Mouse (Mus musculus): ENCODE measurements around the gene Usp5.
"Not testable (repeated sequence)": the region's sequence is repeated elsewhere in the genome, so short reads cannot be mapped to it uniquely, and the experiment has no call there.

Usp5 gene

DNA sequence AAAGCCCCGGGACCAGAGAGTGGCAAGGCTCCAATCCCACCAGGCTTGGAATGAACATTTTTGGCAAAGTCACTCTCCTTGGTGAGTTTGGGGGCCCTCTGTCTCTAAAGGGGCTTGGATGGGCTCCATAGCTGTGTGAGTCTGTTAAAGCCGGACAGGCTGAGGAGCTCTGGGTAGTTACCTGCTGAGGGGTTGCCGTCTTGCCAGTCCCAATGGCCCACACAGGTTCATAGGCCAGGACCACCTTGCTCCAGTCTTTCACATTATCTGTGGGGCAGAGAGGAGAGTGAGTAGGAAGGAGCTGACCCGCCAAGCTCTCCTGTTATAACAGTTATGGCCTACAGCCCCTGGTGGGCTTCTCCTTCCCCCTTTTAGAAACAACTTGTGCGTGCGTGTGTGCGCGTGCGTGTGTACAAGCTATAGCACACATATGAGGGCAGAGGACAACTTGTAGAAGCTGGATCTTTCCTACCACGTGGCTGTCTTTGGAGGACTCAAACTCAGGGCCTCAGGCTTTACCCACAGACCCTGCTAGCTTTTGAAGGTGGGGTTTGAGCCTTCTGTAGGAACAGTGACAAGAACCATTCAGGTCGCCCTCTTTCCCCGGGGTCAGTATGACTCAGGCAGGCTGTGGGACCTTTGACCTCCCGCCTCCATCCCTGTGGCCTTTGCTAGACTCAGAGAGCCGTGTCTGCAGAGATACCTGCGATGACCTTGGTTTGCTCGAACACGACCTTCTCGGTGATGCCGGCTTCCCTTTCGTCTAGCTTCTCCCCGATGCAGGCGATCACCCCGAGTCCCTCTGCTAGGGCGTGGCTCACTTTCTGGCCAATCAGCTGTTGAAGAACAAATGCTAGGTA lies 17.4 kb downstream of the Usp5 start:
- DNase-seq (ENCODE audit: low spot score in 2 of 2): peak; percentile 23 to 70

DNA sequence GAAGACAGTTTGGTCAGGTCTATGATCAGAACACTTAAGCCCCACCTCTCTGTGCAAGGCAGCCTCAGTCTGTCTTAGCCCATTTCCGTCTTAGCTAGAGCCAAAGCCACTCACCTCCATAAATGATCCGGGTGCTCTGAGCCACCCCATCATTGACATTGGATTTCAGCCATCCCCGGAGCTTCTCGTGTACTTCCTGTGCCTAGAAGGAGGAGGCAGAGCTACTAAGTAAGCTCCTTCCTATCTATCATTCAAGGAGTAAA lies 17.9 kb downstream of the Usp5 start:
- DNase-seq (ENCODE audit: low spot score in 2 of 2): no peak

GRCm38 (mm10) chr6:124810566-124811402 lies 18.5 kb downstream of the Usp5 start:
- peak; percentile 12 to 66 for DNase-seq (ENCODE audit: low spot score in 2 of 2)

GRCm38 (mm10) chr6:124809775-124810538 lies 19.3 kb downstream of the Usp5 start:
- DNase-seq (ENCODE audit: low spot score in 2 of 2): peak in 1 of 2 experiments; percentile 16

DNA sequence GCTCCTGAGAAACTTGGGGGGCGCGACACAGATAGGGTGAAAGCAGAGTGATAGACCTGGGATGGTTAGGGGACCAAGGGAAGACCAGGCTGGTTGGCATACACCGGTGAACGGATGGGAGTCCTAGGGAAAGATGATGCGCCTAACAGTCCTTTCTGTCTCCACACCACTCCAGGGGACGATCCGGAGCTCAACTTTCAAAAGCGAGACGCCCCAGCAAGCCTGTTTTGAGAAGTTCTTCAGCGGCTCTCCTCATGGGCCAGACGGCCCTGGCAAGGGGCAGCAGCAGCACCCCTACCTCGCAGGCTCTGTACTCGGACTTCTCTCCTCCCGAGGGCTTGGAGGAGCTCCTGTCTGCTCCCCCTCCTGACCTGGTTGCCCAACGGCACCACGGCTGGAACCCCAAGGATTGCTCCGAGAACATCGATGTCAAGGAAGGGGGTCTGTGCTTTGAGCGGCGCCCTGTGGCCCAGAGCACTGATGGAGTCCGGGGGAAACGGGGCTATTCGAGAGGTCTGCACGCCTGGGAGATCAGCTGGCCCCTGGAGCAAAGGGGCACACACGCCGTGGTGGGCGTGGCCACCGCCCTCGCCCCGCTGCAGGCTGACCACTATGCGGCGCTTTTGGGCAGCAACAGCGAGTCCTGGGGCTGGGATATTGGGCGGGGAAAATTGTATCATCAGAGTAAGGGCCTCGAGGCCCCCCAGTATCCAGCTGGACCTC lies 20.1 kb downstream of the Usp5 start:
- DNase-seq (ENCODE audit: low spot score in 2 of 2): peak; percentile 84 to 91

GRCm38 (mm10) chr6:124808358-124809012 lies 20.8 kb downstream of the Usp5 start, which contains the start of gene Spsb2:
Spsb2 (plus strand) TSS chr6:124808661.
- DNase-seq (ENCODE audit: low spot score in 2 of 2): peak; percentile 70 to 87

DNA sequence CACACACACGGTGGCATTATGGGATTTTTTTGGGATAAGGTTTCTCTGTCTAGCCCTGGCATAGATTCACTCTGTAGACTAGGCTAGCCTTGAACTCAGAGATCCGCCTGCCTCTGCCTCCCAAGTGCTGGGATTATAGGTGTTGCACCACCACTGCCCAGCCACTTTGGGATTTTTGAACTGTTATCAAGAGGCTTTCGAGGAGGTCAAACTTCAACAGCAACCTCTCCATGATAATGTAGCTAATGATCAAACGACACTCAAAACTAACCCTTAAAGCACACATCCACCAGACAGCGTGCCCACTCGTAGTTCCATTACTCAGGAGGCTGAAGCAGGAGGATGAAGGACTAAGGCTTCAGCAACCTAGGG lies 21.3 kb downstream of the Usp5 start:
- DNase-seq (ENCODE audit: low spot score in 2 of 2): no peak

DNA sequence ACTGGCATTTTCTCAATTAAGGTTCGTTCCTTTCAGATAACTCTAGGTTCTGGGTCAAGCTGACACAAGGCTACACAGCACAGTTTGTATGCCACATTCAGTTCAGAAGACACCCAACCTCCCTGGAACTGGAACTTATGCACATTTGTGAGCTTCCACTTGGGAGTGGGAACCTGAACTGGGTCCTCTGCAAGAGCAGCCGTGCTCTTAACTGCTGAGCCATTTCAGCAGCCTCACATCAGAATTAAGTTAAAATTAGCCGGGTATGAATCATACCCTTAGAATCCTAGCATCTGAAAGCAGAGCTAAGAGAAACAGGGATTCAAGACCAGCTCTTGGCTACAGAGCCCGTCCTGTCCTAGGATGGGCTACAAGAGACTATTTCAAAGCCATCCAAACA lies 21.9 kb downstream of the Usp5 start:
- no peak for DNase-seq (ENCODE audit: low spot score in 2 of 2)

DNA sequence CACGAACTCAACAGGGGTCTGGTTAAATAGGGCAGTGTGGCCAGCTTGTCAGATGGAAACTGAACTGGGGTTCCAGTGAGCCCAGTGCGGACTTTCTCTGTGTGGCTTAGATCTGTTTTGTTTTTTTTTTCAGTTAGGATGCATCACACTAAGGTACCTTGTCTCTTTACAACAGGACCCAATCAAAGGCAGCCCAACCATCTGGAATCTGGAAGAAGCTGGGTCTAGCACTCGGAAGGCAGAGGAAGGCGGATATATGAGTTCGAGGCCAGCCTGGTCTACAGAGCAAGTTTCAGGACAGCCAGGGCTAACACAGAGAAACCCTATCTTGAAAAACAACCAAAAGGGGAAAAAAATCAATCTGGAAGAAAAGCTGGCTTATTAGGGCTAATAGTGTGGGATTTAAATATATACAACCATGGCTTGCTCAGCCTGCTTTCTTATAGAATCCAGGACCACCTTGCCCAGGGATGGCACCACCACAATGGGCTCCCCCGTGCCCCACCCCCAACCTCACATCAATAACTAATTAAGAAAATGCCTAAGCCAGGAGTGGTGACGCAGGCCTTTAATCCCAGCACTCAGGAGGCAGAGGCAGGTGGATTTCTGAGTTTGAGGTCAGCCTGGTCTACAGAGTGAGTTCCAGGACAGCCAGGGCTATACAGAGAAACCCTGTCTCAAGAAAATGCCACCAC lies 22.7 kb downstream of the Usp5 start:
- no peak for DNase-seq (ENCODE audit: low spot score in 2 of 2)

GRCm38 (mm10) chr6:124805341-124806321 lies 23.7 kb downstream of the Usp5 start:
- DNase-seq (ENCODE audit: low spot score in 2 of 2): peak; percentile 84 to 89

DNA sequence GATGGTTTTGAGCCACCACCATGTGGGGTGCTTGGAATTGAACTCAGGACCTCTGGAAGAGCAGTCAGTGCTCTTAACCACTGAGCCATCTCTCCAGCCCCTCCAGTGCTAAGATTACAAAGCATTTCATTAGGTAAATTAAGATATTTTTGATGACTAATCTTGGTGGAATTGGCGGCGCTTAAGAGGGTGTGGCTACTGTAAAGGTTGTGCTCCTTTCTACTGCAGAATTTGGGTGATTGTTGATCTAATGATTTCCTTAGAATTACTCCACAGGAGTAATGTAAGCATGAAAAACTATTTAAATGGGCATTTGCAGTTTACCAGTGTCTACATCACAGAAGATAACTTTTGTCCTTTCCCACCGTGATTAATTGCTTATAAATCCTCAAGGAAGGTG lies 24.9 kb downstream of the Usp5 start:
- DNase-seq (ENCODE audit: low spot score in 2 of 2): no peak

DNA sequence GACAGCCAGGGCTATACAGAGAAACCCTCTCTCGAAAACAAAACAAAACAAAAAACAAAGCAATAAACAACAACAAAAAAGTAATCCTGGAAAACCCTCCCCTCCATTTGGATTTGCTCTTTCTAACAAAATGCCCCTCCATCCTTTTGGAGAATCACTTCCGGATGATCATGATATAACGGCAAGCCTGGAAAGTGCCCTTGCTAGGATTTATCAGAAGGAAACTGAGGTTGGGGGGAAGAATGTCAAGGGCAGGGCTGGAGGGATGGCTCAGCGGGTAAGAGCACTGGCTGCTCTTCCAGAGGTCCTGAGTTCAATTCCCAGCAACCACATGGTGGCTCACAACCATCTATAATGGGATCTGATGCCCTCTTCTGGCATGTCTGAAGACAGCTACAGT lies 25.6 kb downstream of the Usp5 start:
- DNase-seq (ENCODE audit: low spot score in 2 of 2): not testable (repeated sequence)

- DNase-seq (ENCODE audit: low spot score in 2 of 2): no peak
These were observed 26.2 kb downstream of the Usp5 start for GRCm38 (mm10) chr6:124803061-124803460.

GRCm38 (mm10) chr6:124802400-124802799 lies 26.9 kb downstream of the Usp5 start:
- DNase-seq (ENCODE audit: low spot score in 2 of 2): not testable (repeated sequence)

DNA sequence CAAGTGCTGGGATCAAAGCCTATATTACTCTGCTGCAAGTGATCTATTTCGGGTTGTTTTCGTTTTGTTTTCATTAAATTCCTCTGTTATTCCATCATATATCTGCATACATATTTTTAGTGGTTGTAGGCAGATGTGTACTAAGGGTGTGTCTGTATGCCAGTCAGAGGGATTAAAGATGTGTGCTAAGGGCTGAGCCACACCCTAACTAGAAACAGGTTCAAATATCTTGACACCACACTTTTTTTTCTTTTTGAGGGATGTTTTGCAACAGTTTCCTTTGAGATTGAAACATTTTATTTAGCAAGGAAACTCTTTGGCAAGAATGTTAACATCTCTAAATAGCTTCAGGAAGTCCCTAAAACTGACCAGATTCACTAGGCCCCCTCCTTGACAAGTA lies 33.1 kb downstream of the Usp5 start:
- no peak for DNase-seq (ENCODE audit: low spot score in 2 of 2)

DNA sequence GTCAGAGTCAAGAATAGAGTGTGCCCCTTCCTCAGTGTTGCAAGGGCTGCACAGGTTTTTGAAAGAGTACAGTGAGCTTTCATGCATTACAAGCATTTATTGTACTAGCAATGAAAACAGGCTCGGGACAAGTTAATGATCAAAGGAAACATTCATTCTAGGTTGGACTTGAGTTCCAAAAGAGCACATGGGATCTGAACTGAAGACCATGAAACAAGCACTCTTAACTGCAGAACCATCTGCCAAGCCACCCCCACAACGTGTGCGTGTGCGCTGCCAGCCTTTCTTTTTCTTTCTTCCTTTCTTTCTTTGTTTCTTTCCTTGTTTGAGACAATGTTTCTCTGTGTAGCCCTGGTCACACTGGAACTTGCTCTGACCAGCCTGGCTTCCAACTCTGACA lies 33.5 kb downstream of the Usp5 start:
- no peak for DNase-seq (ENCODE audit: low spot score in 2 of 2)

- no peak for DNase-seq (ENCODE audit: low spot score in 2 of 2)
These were observed 37.4 kb downstream of the Usp5 start for GRCm38 (mm10) chr6:124791911-124792310.

- no peak for DNase-seq (ENCODE audit: low spot score in 2 of 2)
These were observed 39.2 kb downstream of the Usp5 start for GRCm38 (mm10) chr6:124790121-124790520.

GRCm38 (mm10) chr6:124789519-124789918 lies 39.8 kb downstream of the Usp5 start:
- no peak for DNase-seq (ENCODE audit: low spot score in 2 of 2)
